Comparison of ENCODE assay signal across 13 mouse cellular contexts in genomic region chr10:111996549-111996904, GRCm38 (mm10). TPM values are rescaled to one million over a fixed set of nuclear protein-coding genes. Genes with fewer than 3 reads are reported as not detected.
DNase-seq lines count a peak whose midpoint lies in the region; ATAC-seq and TF ChIP-seq lines count a peak whose summit lies in the region.
"Had no signal": no experiment of that assay in that cellular context is flagged by ENCODE, and none has a peak within 500 bp of the region (broad histone marks: within the 10 kb centered on the region; RNA-seq: fewer than 3 reads in every experiment).

No protein-coding gene starts in this region.

- H3K27ac ChIP-seq in liver, postnatal 0 days (ENCODE audit: low read depth), result peak overlapping the region; percentile 61
- H3K27ac ChIP-seq in stomach, embryonic 16.5 days (ENCODE audit: low read length), result peak overlapping the region; percentile 78; the same call in 1 of the 2 replicates
- no peak overlapping the region for H3K27ac ChIP-seq in kidney, embryonic 15.5 days

- peak overlapping the region; percentile 65 for H3K4me2 ChIP-seq in liver, postnatal 0 days (ENCODE audit: low read depth, low read length)
- H3K4me2 ChIP-seq in stomach, embryonic 16.5 days (ENCODE audit: low read depth, low read length), result peak overlapping the region; percentile 13; the same call in 1 of the 2 replicates
- H3K4me2 ChIP-seq in kidney, embryonic 15.5 days, result no peak overlapping the region
- H3K4me2 ChIP-seq: heart, embryonic 12.5 days had no signal

- H3K9ac ChIP-seq in liver, postnatal 0 days (replicated peaks), result no peak overlapping the region
- peak overlapping the region; percentile 37; the same call in 1 of the 2 replicates for H3K9ac ChIP-seq in stomach, embryonic 16.5 days (ENCODE audit: low read length)
- H3K9ac ChIP-seq in kidney, embryonic 15.5 days, result no peak overlapping the region
- H3K9ac ChIP-seq: heart, embryonic 12.5 days had no signal

- H3K36me3 ChIP-seq in liver, postnatal 0 days (replicated peaks; ENCODE audit: insufficient read depth, low read length), result no peaks in the 10 kb centered on the region
- H3K36me3 ChIP-seq in stomach, embryonic 16.5 days (ENCODE audit: control insufficient read depth, insufficient read depth, low read length), result no peaks in the 10 kb centered on the region
- no peaks in the 10 kb centered on the region for H3K36me3 ChIP-seq in kidney, embryonic 15.5 days
- H3K36me3 ChIP-seq: heart, embryonic 12.5 days had no signal

- WGBS in liver, postnatal 0 days (ENCODE audit: insufficient replicate concordance), result 39% methylated on average over 7 of the region's 7 CpGs
- WGBS in stomach, embryonic 16.5 days, result 71% methylated on average over 7 of the region's 7 CpGs
- WGBS in kidney, embryonic 15.5 days, result 85% methylated on average over 7 of the region's 7 CpGs

- DNase-seq in lung, adult 18-20 months, result peak; percentile 20 to 42
- no peak for DNase-seq in lung, postnatal 14 days
- DNase-seq in liver, postnatal 0 days, result no peak
- DNase-seq in ovary, adult 18-20 months (ENCODE audit: low spot score), result no peak
- DNase-seq in layer of hippocampus, postnatal 10 days (ENCODE audit: low spot score in 2 of 2), result no peak
- DNase-seq: adrenal gland, postnatal 10 days; kidney, adult 9 months had no signal

- no peaks in the 10 kb centered on the region for H3K9me3 ChIP-seq in liver, postnatal 0 days (ENCODE audit: low read length)
- no peaks in the 10 kb centered on the region for H3K9me3 ChIP-seq in stomach, embryonic 16.5 days (replicated peaks; ENCODE audit: control insufficient read depth, low read length)
- no peaks in the 10 kb centered on the region for H3K9me3 ChIP-seq in kidney, embryonic 15.5 days (replicated peaks)
- H3K9me3 ChIP-seq: heart, embryonic 12.5 days had no signal

- H3K27me3 ChIP-seq in liver, postnatal 0 days (ENCODE audit: insufficient read depth, low read length), result no peaks in the 10 kb centered on the region
- H3K27me3 ChIP-seq in stomach, embryonic 16.5 days (ENCODE audit: control insufficient read depth, insufficient read depth, low read length), result no peaks in the 10 kb centered on the region
- H3K27me3 ChIP-seq in kidney, embryonic 15.5 days, result no peaks in the 10 kb centered on the region
- H3K27me3 ChIP-seq: heart, embryonic 12.5 days had no signal

- no peak for TF ChIP-seq CTCF in liver, postnatal 0 days (IDR thresholded peaks at IDR 0.05; ENCODE audit: low read depth)

- H3K4me1 ChIP-seq in liver, postnatal 0 days (ENCODE audit: insufficient read depth), result peaks cover 6% of the 10 kb centered on the region
- H3K4me1 ChIP-seq in stomach, embryonic 16.5 days (ENCODE audit: control insufficient read depth, insufficient read depth, low read length), result 0 out of 2 replicates have a peak, but pooled peaks cover 4% of the 10 kb centered on the region
- no peaks in the 10 kb centered on the region for H3K4me1 ChIP-seq in kidney, embryonic 15.5 days

- TF ChIP-seq EP300 in liver, postnatal 0 days (IDR thresholded peaks at IDR 0.05; ENCODE audit: low read depth), result no peak

- H3K4me3 ChIP-seq in liver, postnatal 0 days (ENCODE audit: low read depth, low read length), result peak overlapping the region; percentile 26
- peak overlapping the region; percentile 27 for H3K4me3 ChIP-seq in stomach, embryonic 16.5 days (replicated peaks; ENCODE audit: low read length)
- no peak overlapping the region for H3K4me3 ChIP-seq in kidney, embryonic 15.5 days (replicated peaks)
- H3K4me3 ChIP-seq: heart, embryonic 12.5 days; myocyte had no signal

- peak; percentile 59 for ATAC-seq in common myeloid progenitor, adult 5-6 weeks (replicated peaks; ENCODE audit: low read depth, poor library complexity, severe bottlenecking)
- peak; percentile 56; the same call in 1 of the 2 replicates for ATAC-seq in liver, postnatal 0 days
- peak; percentile 38; the same call in 1 of the 2 replicates for ATAC-seq in stomach, embryonic 16.5 days (ENCODE audit: insufficient read depth, low FRiP score)
- no peak for ATAC-seq in kidney, embryonic 15.5 days (replicated peaks; ENCODE audit: low FRiP score)
- ATAC-seq: forebrain, embryonic 14.5 days had no signal

RNA-seq across cellular contexts. Expression of gene Glipr1, which starts 5.9 kb away (rescaled TPM):
- total RNA-seq in common myeloid progenitor, adult 5-6 weeks (2017), result 278 and 338 TPM in 2 replicates
- 9.2 and 9.9 TPM in 2 replicates for polyA plus RNA-seq in liver, postnatal 0 days (2015; fragmentation: Nextera tagmentation; extraction: Ambion mirVana)
- 14.7 and 14.9 TPM in 2 replicates for polyA plus RNA-seq in stomach, embryonic 16.5 days (2015; fragmentation: Nextera tagmentation; extraction: Ambion mirVana)
- total RNA-seq in layer of hippocampus, postnatal 10 days (2021), result 1 to 10 TPM; 1.9 to 2.3 TPM
- 1.9 and 2.5 TPM in 2 replicates for polyA plus RNA-seq in kidney, embryonic 15.5 days (2015; fragmentation: Nextera tagmentation; extraction: Ambion mirVana)

RNA-seq across cellular contexts. Expression of gene Krr1, which starts 24.1 kb away (rescaled TPM):
- 49.8 and 51.7 TPM in 2 replicates for total RNA-seq in common myeloid progenitor, adult 5-6 weeks (2017)
- polyA plus RNA-seq in liver, postnatal 0 days (2015; fragmentation: Nextera tagmentation; extraction: Ambion mirVana), result 11.2 and 11.6 TPM in 2 replicates
- polyA plus RNA-seq in stomach, embryonic 16.5 days (2015; fragmentation: Nextera tagmentation; extraction: Ambion mirVana), result 38.0 and 40.2 TPM in 2 replicates
- total RNA-seq in layer of hippocampus, postnatal 10 days (2021), result 10 to 100 TPM; 31.7 to 33.4 TPM
- polyA plus RNA-seq in kidney, embryonic 15.5 days (2015; fragmentation: Nextera tagmentation; extraction: Ambion mirVana), result 50.0 and 52.8 TPM in 2 replicates

Comparison
In these comparisons a context has a peak if more than half of its experiments do, and no peak if none do; other contexts are left out.
1. DNase-seq: peak in lung, adult 18-20 months (2 of 2); none in lung, postnatal 14 days (single experiment), liver, postnatal 0 days (single experiment), ovary, adult 18-20 months (single experiment) and layer of hippocampus, postnatal 10 days (0 of 2).